Mouse (Mus musculus): Measurements from ENCODE around the gene Cacna1c. TPM values are rescaled to one million over a fixed set of nuclear protein-coding genes. Genes with fewer than 3 reads are reported as not detected.

Cacna1c gene
- polyA plus RNA-seq, 1 experiment from 2014 or later: 2.3 TPM

GRCm38 (mm10) chr6:119058461-119058860, 137.8 kb downstream of the Cacna1c start:
- Histone ChIP-seq H3K4me2 (no peak overlapping the region), H3K4me3 (ENCODE audit: low read depth, low read length) (no peak overlapping the region), H3K4me1 (replicated peaks; ENCODE audit: control insufficient read depth, insufficient read depth, low read length) (no peaks in the 10 kb centered on the region), H3K9ac (ENCODE audit: low read depth, low read length) (no peak overlapping the region), H3K36me3 (ENCODE audit: control insufficient read depth, insufficient read depth, low read length) (no peaks in the 10 kb centered on the region), H3K27ac (ENCODE audit: low read depth, low read length) (no peak overlapping the region), H3K27me3 (replicated peaks; ENCODE audit: control insufficient read depth, insufficient read depth, low read length) (no peaks in the 10 kb centered on the region), H3K9me3 (ENCODE audit: control insufficient read depth, low read length) (no peaks in the 10 kb centered on the region)
- no peak for DNase-seq (ENCODE audit: low spot score)
- 81% methylated on average over 8 of the region's 8 CpGs for WGBS
- no peak for ATAC-seq (replicated peaks; ENCODE audit: low FRiP score)

- Histone ChIP-seq H3K9ac (ENCODE audit: low read depth, low read length) (no peak overlapping the region), H3K9me3 (ENCODE audit: control insufficient read depth, low read length) (no peaks in the 10 kb centered on the region), H3K4me2 (no peak overlapping the region), H3K4me1 (replicated peaks; ENCODE audit: control insufficient read depth, insufficient read depth, low read length) (no peaks in the 10 kb centered on the region), H3K4me3 (ENCODE audit: low read depth, low read length) (no peak overlapping the region), H3K27me3 (replicated peaks; ENCODE audit: control insufficient read depth, insufficient read depth, low read length) (no peaks in the 10 kb centered on the region), H3K27ac (ENCODE audit: low read depth, low read length) (no peak overlapping the region), H3K36me3 (ENCODE audit: control insufficient read depth, insufficient read depth, low read length) (no peaks in the 10 kb centered on the region)
- WGBS: 87% methylated on average over 15 of the region's 15 CpGs
- ATAC-seq (replicated peaks; ENCODE audit: low FRiP score) (no peak), DNase-seq (ENCODE audit: low spot score) (no peak)
Measured at GRCm38 (mm10) chr6:119057076-119057479, 139.1 kb downstream of the Cacna1c start.

- DNase-seq (ENCODE audit: low spot score) (no peak), ATAC-seq (replicated peaks; ENCODE audit: low FRiP score) (no peak)
- no peaks in the 10 kb centered on the region for H3K4me1 ChIP-seq (replicated peaks; ENCODE audit: control insufficient read depth, insufficient read depth, low read length)
- no peak overlapping the region for H3K27ac ChIP-seq (ENCODE audit: low read depth, low read length)
- no peak overlapping the region for H3K4me2 ChIP-seq
- WGBS: 81% methylated on average over 10 of the region's 10 CpGs
- no peak overlapping the region for H3K9ac ChIP-seq (ENCODE audit: low read depth, low read length)
- no peak overlapping the region for H3K4me3 ChIP-seq (ENCODE audit: low read depth, low read length)
- H3K9me3 ChIP-seq (ENCODE audit: control insufficient read depth, low read length): no peaks in the 10 kb centered on the region
- H3K36me3 ChIP-seq (ENCODE audit: control insufficient read depth, insufficient read depth, low read length): no peaks in the 10 kb centered on the region
- no peaks in the 10 kb centered on the region for H3K27me3 ChIP-seq (replicated peaks; ENCODE audit: control insufficient read depth, insufficient read depth, low read length)
Measured at GRCm38 (mm10) chr6:119052801-119053200, 143.4 kb downstream of the Cacna1c start.

GRCm38 (mm10) chr6:119052366-119052765, 143.9 kb downstream of the Cacna1c start:
- no peak overlapping the region for H3K4me2 ChIP-seq
- DNase-seq (ENCODE audit: low spot score) (no peak), ATAC-seq (replicated peaks; ENCODE audit: low FRiP score) (no peak)
- WGBS: 84% methylated on average over 15 of the region's 15 CpGs
- H3K4me3 ChIP-seq (ENCODE audit: low read depth, low read length): no peak overlapping the region
- no peaks in the 10 kb centered on the region for H3K9me3 ChIP-seq (ENCODE audit: control insufficient read depth, low read length)
- H3K36me3 ChIP-seq (ENCODE audit: control insufficient read depth, insufficient read depth, low read length): no peaks in the 10 kb centered on the region
- H3K27ac ChIP-seq (ENCODE audit: low read depth, low read length): no peak overlapping the region
- no peak overlapping the region for H3K9ac ChIP-seq (ENCODE audit: low read depth, low read length)
- H3K27me3 ChIP-seq (replicated peaks; ENCODE audit: control insufficient read depth, insufficient read depth, low read length): no peaks in the 10 kb centered on the region
- no peaks in the 10 kb centered on the region for H3K4me1 ChIP-seq (replicated peaks; ENCODE audit: control insufficient read depth, insufficient read depth, low read length)

GRCm38 (mm10) chr6:119051721-119052120, 144.5 kb downstream of the Cacna1c start:
- H3K27me3 ChIP-seq (replicated peaks; ENCODE audit: control insufficient read depth, insufficient read depth, low read length): no peaks in the 10 kb centered on the region
- no peak overlapping the region for H3K4me3 ChIP-seq (ENCODE audit: low read depth, low read length)
- H3K9ac ChIP-seq (ENCODE audit: low read depth, low read length): no peak overlapping the region
- H3K36me3 ChIP-seq (ENCODE audit: control insufficient read depth, insufficient read depth, low read length): no peaks in the 10 kb centered on the region
- WGBS: 60% methylated on average over 2 of the region's 2 CpGs
- H3K27ac ChIP-seq (ENCODE audit: low read depth, low read length): no peak overlapping the region
- H3K4me1 ChIP-seq (replicated peaks; ENCODE audit: control insufficient read depth, insufficient read depth, low read length): no peaks in the 10 kb centered on the region
- H3K4me2 ChIP-seq: no peak overlapping the region
- H3K9me3 ChIP-seq (ENCODE audit: control insufficient read depth, low read length): no peaks in the 10 kb centered on the region
- DNase-seq (ENCODE audit: low spot score) (no peak), ATAC-seq (replicated peaks; ENCODE audit: low FRiP score) (no peak)

- Histone ChIP-seq H3K9me3 (ENCODE audit: control insufficient read depth, low read length) (no peaks in the 10 kb centered on the region), H3K4me3 (ENCODE audit: low read depth, low read length) (no peak overlapping the region), H3K9ac (ENCODE audit: low read depth, low read length) (no peak overlapping the region), H3K27me3 (replicated peaks; ENCODE audit: control insufficient read depth, insufficient read depth, low read length) (no peaks in the 10 kb centered on the region), H3K36me3 (ENCODE audit: control insufficient read depth, insufficient read depth, low read length) (no peaks in the 10 kb centered on the region), H3K27ac (ENCODE audit: low read depth, low read length) (no peak overlapping the region), H3K4me1 (replicated peaks; ENCODE audit: control insufficient read depth, insufficient read depth, low read length) (no peaks in the 10 kb centered on the region), H3K4me2 (no peak overlapping the region)
- DNase-seq (ENCODE audit: low spot score): no peak
- ATAC-seq (replicated peaks; ENCODE audit: low FRiP score): no peak
- 74% methylated on average over 8 of the region's 8 CpGs for WGBS
Measured at GRCm38 (mm10) chr6:119047340-119047739, 148.9 kb downstream of the Cacna1c start.

GRCm38 (mm10) chr6:119045498-119045897, 150.7 kb downstream of the Cacna1c start:
- Histone ChIP-seq H3K27me3 (replicated peaks; ENCODE audit: control insufficient read depth, insufficient read depth, low read length) (no peaks in the 10 kb centered on the region), H3K9ac (ENCODE audit: low read depth, low read length) (no peak overlapping the region), H3K4me3 (ENCODE audit: low read depth, low read length) (no peak overlapping the region), H3K9me3 (ENCODE audit: control insufficient read depth, low read length) (no peaks in the 10 kb centered on the region), H3K36me3 (ENCODE audit: control insufficient read depth, insufficient read depth, low read length) (no peaks in the 10 kb centered on the region), H3K4me2 (no peak overlapping the region), H3K27ac (ENCODE audit: low read depth, low read length) (no peak overlapping the region), H3K4me1 (replicated peaks; ENCODE audit: control insufficient read depth, insufficient read depth, low read length) (no peaks in the 10 kb centered on the region)
- 79% methylated on average over 7 of the region's 7 CpGs for WGBS
- ATAC-seq (replicated peaks; ENCODE audit: low FRiP score) (no peak), DNase-seq (ENCODE audit: low spot score) (no peak)

GRCm38 (mm10) chr6:119044148-119044547, 152.1 kb downstream of the Cacna1c start:
- no peak overlapping the region for H3K4me2 ChIP-seq
- no peaks in the 10 kb centered on the region for H3K36me3 ChIP-seq (ENCODE audit: control insufficient read depth, insufficient read depth, low read length)
- 83% methylated on average over 7 of the region's 7 CpGs for WGBS
- H3K4me1 ChIP-seq (replicated peaks; ENCODE audit: control insufficient read depth, insufficient read depth, low read length): no peaks in the 10 kb centered on the region
- no peak for ATAC-seq (replicated peaks; ENCODE audit: low FRiP score)
- DNase-seq (ENCODE audit: low spot score): no peak
- no peaks in the 10 kb centered on the region for H3K9me3 ChIP-seq (ENCODE audit: control insufficient read depth, low read length)
- H3K9ac ChIP-seq (ENCODE audit: low read depth, low read length): no peak overlapping the region
- H3K4me3 ChIP-seq (ENCODE audit: low read depth, low read length): no peak overlapping the region
- no peak overlapping the region for H3K27ac ChIP-seq (ENCODE audit: low read depth, low read length)
- H3K27me3 ChIP-seq (replicated peaks; ENCODE audit: control insufficient read depth, insufficient read depth, low read length): no peaks in the 10 kb centered on the region

GRCm38 (mm10) chr6:119042803-119043202, 153.4 kb downstream of the Cacna1c start:
- Histone ChIP-seq H3K4me2 (no peak overlapping the region), H3K4me1 (replicated peaks; ENCODE audit: control insufficient read depth, insufficient read depth, low read length) (no peaks in the 10 kb centered on the region), H3K4me3 (ENCODE audit: low read depth, low read length) (no peak overlapping the region), H3K9ac (ENCODE audit: low read depth, low read length) (no peak overlapping the region), H3K9me3 (ENCODE audit: control insufficient read depth, low read length) (no peaks in the 10 kb centered on the region), H3K27ac (ENCODE audit: low read depth, low read length) (no peak overlapping the region), H3K27me3 (replicated peaks; ENCODE audit: control insufficient read depth, insufficient read depth, low read length) (no peaks in the 10 kb centered on the region), H3K36me3 (ENCODE audit: control insufficient read depth, insufficient read depth, low read length) (no peaks in the 10 kb centered on the region)
- no peak for ATAC-seq (replicated peaks; ENCODE audit: low FRiP score)
- no peak for DNase-seq (ENCODE audit: low spot score)
- 70% methylated on average over 3 of the region's 3 CpGs for WGBS
